Comparison of ENCODE assay signal across 22 mouse cellular contexts in genomic region chr6:87103314-87103713, GRCm38 (mm10). TPM values are rescaled to one million over a fixed set of nuclear protein-coding genes. Genes with fewer than 3 reads are reported as not detected.
DNase-seq lines count a peak whose midpoint lies in the region; ATAC-seq lines count a peak whose summit lies in the region.
"Had no signal": no experiment of that assay in that cellular context is flagged by ENCODE, and none has a peak within 500 bp of the region (broad histone marks: within the 10 kb centered on the region; RNA-seq: fewer than 3 reads in every experiment).

No protein-coding gene starts in this region.

- H3K4me1 ChIP-seq in heart, embryonic 10.5 days: peaks cover 39% of the 10 kb centered on the region
- H3K4me1 ChIP-seq in limb, embryonic 12.5 days (replicated peaks): peaks cover 29% of the 10 kb centered on the region
- H3K4me1 ChIP-seq in hindbrain, embryonic 13.5 days (replicated peaks): peaks cover 21% of the 10 kb centered on the region

- peak; percentile 36 for DNase-seq in heart, embryonic 10.5 days (ENCODE audit: low spot score)
- no peak for DNase-seq in heart, postnatal 10 days
- peak; percentile 31 for DNase-seq in forelimb bud, embryonic 11.5 days (ENCODE audit: low read depth, low spot score)
- DNase-seq in urinary bladder, postnatal 10 days (ENCODE audit: low spot score): no peak
- DNase-seq: cerebellum, adult 18-20 months; cerebellum, adult 9-11 months; cerebellum, postnatal 36 days had no signal

- no peak for ATAC-seq in limb, embryonic 12.5 days (ENCODE audit: insufficient number of reproducible peaks, insufficient read depth, low FRiP score, low TSS enrichment, low read depth)
- no peak for ATAC-seq in hindbrain, embryonic 13.5 days (ENCODE audit: low FRiP score)
- ATAC-seq: activated CD4-positive, CD25-positive, alpha-beta regulatory T cell, adult 4 months; forebrain, embryonic 16.5 days; Patski had no signal

- H3K27ac ChIP-seq in heart, embryonic 10.5 days: no peak overlapping the region
- peak overlapping the region; percentile 78; the same call in 1 of the 2 replicates for H3K27ac ChIP-seq in limb, embryonic 12.5 days
- no peak overlapping the region for H3K27ac ChIP-seq in hindbrain, embryonic 13.5 days
- H3K27ac ChIP-seq: forebrain, embryonic 12.5 days had no signal

- H3K27me3 ChIP-seq in heart, embryonic 10.5 days (ENCODE audit: insufficient read depth, poor library complexity, severe bottlenecking): peaks cover 7% of the 10 kb centered on the region; the same call in 1 of the 2 replicates
- H3K27me3 ChIP-seq in limb, embryonic 12.5 days: no peaks in the 10 kb centered on the region
- H3K27me3 ChIP-seq in hindbrain, embryonic 13.5 days: no peaks in the 10 kb centered on the region
- H3K27me3 ChIP-seq: CH12.LX; forebrain, embryonic 12.5 days; Patski had no signal

- H3K9ac ChIP-seq in limb, embryonic 12.5 days (replicated peaks): no peak overlapping the region
- no peak overlapping the region for H3K9ac ChIP-seq in hindbrain, embryonic 13.5 days
- H3K9ac ChIP-seq: forebrain, embryonic 12.5 days had no signal

- H3K36me3 ChIP-seq in heart, embryonic 10.5 days: no peaks in the 10 kb centered on the region
- H3K36me3 ChIP-seq in limb, embryonic 12.5 days: no peaks in the 10 kb centered on the region
- no peaks in the 10 kb centered on the region for H3K36me3 ChIP-seq in hindbrain, embryonic 13.5 days
- H3K36me3 ChIP-seq: forebrain, embryonic 12.5 days had no signal

- WGBS in heart, embryonic 10.5 days: 83% methylated on average over 1 of the region's 1 CpGs
- 47% methylated on average over 1 of the region's 1 CpGs for WGBS in limb, embryonic 12.5 days
- 92% methylated on average over 1 of the region's 1 CpGs for WGBS in hindbrain, embryonic 13.5 days

- no peaks in the 10 kb centered on the region for H3K9me3 ChIP-seq in heart, embryonic 10.5 days
- no peaks in the 10 kb centered on the region for H3K9me3 ChIP-seq in limb, embryonic 12.5 days
- H3K9me3 ChIP-seq in hindbrain, embryonic 13.5 days: no peaks in the 10 kb centered on the region
- H3K9me3 ChIP-seq: forebrain, embryonic 12.5 days had no signal

- intact Hi-C loops in heart, postnatal 10 days (cut with DNase I): loop anchor here (5.0 kb wide), 1 partner anchor 134 kb away; no protein-coding TSS in a partner anchor

- H3K4me3 ChIP-seq in heart, embryonic 10.5 days: no peak overlapping the region
- H3K4me3 ChIP-seq in limb, embryonic 12.5 days (replicated peaks): no peak overlapping the region
- H3K4me3 ChIP-seq in hindbrain, embryonic 13.5 days: no peak overlapping the region
- H3K4me3 ChIP-seq: forebrain, embryonic 12.5 days had no signal

- no peak overlapping the region for H3K4me2 ChIP-seq in limb, embryonic 12.5 days
- H3K4me2 ChIP-seq in hindbrain, embryonic 13.5 days: no peak overlapping the region
- H3K4me2 ChIP-seq: forebrain, embryonic 12.5 days had no signal

RNA-seq across cellular contexts. Expression of gene D6Ertd527e, which starts 1.2 kb away (rescaled TPM):
- polyA plus RNA-seq in heart, embryonic 10.5 days (2016; fragmentation: Nextera tagmentation; extraction: Ambion mirVana): not detected in 2 replicates
- total RNA-seq in heart, postnatal 10 days (2021): not detected
- 0.44 and 0.48 TPM in 2 replicates for polyA plus RNA-seq in limb, embryonic 12.5 days (2016; fragmentation: Nextera tagmentation; extraction: Ambion mirVana)
- 0.10 and 0.42 TPM in 2 replicates for polyA plus RNA-seq in hindbrain, embryonic 13.5 days (2015; fragmentation: Nextera tagmentation; extraction: Ambion mirVana)
- total RNA-seq: adrenal gland, adult 18-20 months; adrenal gland, postnatal 14 days; gastrocnemius, adult 18-20 months; gastrocnemius, postnatal 25 days; granulocyte monocyte progenitor cell, adult 5-6 weeks; heart, postnatal 14 days had no signal
- polyA plus RNA-seq: heart, embryonic 14.5 days; hindbrain, embryonic 11.5 days; Patski had no signal

Comparison
In these comparisons a context has a peak if more than half of its experiments do, and no peak if none do; other contexts are left out.
1. DNase-seq: peak in heart, embryonic 10.5 days (single experiment) and forelimb bud, embryonic 11.5 days (single experiment); none in heart, postnatal 10 days (0 of 2) and urinary bladder, postnatal 10 days (single experiment).